Mouse (Mus musculus): ENCODE results near the gene Herc1.
"Not testable (repeated sequence)": the region's sequence is repeated elsewhere in the genome, so short reads cannot be mapped to it uniquely, and the experiment has no call there.

Herc1 gene

GRCm38 (mm10) chr9:66349144-66349859 is 948 bp upstream of the Herc1 start:
- no peak for DNase-seq

GRCm38 (mm10) chr9:66350788-66351430 is 659 bp downstream of the Herc1 start:
- no peak for DNase-seq

DNA sequence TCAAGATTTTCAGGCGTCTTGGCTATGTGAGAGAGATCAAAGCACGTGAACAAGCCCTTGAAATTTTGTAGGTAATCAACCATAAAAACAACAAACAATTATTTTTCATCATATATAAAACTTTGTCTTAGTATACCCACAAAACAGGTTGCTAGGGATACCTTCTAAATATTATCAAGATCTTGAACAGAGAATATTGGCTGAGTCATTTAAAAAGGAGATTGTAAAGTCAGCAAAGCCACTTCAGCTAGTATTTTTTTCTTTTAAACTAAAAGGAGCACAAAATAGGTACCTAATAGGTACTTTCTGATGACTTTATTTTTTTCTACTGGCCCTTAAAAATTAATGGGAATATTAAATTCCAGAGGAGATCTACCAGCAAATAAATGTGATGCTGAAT is 2.5 kb downstream of the Herc1 start:
- DNase-seq: no peak

DNA sequence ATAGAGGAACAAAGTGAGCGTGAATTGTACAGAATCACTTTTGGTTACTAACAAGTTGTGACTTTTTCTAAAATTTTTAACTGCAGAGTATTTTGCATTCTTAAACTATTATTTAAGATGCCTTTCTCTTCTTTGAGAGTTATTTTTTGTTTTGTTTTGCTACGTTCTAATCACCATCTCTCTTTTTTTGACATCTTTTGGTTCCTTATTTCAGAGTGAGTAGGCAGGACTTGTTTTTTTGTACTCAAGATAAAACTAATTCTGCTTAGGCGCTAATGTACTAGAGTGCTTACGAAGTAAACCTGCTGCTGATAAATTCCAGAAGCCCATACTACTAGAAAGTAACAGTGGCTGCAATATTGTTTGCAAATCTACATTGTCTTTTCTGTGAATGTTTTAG is 8.9 kb downstream of the Herc1 start:
- DNase-seq: no peak

- no peak for DNase-seq
Measured at GRCm38 (mm10) chr9:66360143-66360690, 10.0 kb downstream of the Herc1 start.

DNA sequence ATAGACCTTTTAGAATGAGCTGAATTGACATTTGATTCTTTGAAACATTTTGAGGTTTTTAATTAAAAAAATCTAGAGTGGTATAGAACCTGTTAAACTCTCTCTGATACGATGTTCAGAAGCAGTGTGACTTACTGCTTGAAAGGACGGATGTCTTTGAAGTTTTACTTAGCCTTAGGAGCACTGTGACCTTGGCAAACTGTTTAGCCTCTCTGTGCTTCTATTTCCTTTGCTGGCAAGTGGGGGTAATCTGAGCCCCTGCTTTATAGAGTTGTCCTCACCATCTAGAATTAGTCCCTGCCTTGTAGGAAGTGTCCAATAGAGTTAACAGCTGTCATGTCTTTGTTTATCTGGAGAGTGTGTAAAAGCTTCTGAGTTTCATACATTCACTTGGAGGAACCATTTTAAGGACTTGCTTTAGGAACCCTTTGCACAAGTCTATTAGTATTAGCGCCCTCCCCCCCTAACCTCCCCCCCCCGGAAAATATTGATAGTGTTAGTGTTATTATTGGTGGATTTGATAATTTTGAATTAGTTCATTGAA is 18.7 kb downstream of the Herc1 start:
- no peak for DNase-seq

GRCm38 (mm10) chr9:66370334-66370733 is 20.1 kb downstream of the Herc1 start:
- DNase-seq: no peak

DNA sequence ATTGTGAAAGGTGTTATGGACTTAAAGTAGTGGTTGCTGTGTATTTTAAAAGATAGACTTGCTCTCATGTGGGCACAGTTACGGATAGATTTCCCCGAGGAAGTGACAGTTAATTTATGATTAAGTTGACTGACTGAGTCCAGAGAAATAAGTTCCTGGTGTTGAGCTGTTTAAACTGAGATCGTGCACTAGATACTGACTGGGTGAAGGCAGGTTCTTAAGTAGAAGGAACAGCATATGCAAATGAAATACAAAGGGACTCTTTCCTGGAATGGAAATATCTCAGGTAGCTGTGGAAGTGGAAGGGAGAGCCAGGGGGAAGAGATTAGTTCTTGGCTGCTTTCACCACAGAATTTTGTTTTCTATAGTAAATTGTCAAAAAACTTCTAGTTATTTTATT is 20.6 kb downstream of the Herc1 start:
- no peak for DNase-seq

GRCm38 (mm10) chr9:66373432-66373831 is 23.2 kb downstream of the Herc1 start:
- no peak for DNase-seq

DNA sequence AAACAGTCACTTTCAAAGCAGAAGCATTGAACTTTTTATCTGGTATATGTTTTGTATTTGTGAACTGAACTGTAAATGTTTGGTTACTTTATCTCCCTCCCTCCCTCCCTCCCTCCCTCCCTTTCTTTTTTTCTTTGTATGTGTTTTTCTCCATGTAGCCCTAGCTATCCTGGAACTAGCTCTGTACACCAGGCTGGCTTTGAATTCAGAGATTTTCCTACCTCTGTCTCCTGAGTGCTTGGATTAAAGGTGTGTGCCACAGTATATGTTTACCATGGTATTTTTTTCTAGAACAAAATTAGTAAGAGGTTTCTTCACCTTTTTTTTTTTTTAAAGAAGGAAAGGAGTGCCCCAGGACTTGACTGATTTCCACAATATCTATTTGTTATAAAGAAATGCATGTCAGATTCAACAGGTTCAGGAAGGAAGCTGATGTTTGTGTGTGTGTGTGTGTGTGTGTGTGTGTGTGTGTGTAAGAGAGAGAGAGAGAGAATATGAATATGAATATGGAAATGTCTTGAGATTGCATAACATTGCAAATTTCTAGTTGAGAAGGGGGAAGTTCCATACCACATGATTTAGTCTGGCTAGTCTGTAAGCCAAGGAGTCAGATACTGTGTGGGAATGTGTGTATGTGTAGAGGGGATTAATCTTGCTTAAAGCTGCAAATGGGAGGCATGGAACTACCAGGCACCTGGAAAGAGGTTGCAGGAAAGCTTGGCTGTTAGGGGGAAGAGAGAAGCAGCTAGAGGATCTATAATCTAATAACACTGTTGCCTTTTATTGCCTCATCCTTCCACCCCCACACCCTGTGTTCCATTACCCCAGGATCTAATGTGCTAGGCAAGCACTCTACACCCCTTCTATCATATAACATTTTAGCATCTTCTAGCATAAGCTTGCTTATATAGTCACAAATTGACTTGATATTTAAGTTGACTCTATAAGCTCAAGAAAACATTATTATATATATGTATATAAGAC is 24.5 kb downstream of the Herc1 start:
- peak; percentile 22 for DNase-seq

- no peak for DNase-seq
Measured at GRCm38 (mm10) chr9:66383417-66383816, 33.2 kb downstream of the Herc1 start.

DNA sequence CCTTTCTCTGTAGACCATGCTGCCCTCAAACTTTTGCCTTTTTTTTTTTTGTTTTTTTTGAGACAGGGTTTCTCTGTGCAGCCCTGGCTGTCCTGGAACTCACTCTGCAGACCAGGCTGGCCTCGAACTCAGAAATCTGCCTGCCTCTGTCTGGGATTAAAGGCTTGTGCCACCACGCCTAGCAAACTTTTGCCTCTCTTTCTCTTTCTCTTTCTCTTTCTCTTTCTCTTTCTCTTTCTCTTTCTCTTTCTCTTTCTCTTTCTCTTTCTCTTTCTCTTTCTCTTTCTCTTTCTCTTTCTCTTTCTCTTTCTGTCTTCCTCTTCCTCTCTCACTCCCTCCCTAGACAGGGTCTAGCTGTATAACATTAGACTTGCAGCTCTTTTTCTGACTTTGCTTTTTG is 40.1 kb downstream of the Herc1 start:
- DNase-seq: not testable (repeated sequence)

- no peak for DNase-seq
Measured at GRCm38 (mm10) chr9:66393304-66393703, 43.1 kb downstream of the Herc1 start.

- DNase-seq: no peak
Measured at GRCm38 (mm10) chr9:66423492-66423891, 73.2 kb downstream of the Herc1 start.

GRCm38 (mm10) chr9:66440007-66440406 is 89.8 kb downstream of the Herc1 start:
- DNase-seq: no peak

DNA sequence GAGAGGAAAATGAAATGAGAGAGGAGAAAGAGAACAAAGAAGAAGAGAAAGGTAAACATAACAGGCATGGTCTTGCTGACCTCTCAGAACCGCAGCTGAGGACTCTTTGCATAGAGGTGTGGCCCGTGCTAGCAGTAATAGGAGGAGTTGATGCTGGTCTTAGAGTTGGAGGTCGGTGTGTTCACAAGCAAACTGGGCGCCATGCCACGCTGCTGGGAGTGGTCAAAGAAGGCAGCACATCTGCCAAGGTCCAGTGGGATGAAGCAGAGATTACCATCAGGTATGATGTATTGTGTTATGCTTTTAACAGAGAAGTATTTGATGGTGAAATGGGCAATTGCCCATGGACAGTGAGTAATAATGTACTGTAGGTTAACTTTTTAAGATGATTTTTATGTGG is 98.0 kb downstream of the Herc1 start:
- peak; percentile 7 for DNase-seq

GRCm38 (mm10) chr9:66465087-66465486 is 114.8 kb downstream of the Herc1 start:
- peak; percentile 34 for DNase-seq

DNA sequence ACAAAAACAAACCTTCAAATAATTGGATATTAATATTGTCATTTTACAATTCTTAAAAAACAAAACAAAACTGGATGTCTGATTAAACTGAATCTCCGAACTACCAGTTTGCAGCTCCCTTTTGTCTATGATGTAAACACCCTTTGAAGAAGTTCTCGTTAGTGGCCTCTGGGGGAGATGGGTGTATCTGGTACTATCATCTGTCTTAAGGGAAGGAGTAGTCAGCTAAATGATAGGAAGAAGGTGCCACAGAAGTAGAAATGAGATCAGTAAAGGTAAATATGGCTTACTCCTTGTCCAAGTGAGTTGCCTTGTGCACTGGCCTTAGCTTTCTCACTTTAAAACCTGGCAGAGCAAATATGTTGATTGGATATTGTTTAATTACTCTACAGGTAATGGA is 127.5 kb downstream of the Herc1 start:
- no peak for DNase-seq

- no peak for DNase-seq
Measured at GRCm38 (mm10) chr9:66483429-66483828, 133.2 kb downstream of the Herc1 start.

DNA sequence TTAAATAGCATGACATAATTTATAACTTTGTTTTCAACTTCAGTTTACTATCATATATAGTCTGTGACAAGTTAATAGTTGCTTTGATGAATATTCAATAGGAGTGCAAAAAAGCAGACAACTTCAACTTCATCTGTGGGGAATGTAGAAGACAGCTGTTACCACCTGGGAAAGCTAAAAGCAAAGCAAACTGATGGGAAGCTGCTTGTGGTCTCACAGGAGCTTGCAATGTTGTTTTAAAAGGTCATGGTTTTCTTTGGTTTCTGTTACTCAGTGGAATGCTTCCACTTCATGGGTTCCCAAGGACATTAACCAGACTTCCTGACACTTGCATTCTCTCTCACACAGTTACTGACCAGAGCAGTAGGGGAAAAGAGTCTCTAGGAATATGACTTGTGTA is 138.5 kb downstream of the Herc1 start:
- DNase-seq: no peak

GRCm38 (mm10) chr9:66492361-66492760 is 142.1 kb downstream of the Herc1 start:
- DNase-seq: no peak

DNA sequence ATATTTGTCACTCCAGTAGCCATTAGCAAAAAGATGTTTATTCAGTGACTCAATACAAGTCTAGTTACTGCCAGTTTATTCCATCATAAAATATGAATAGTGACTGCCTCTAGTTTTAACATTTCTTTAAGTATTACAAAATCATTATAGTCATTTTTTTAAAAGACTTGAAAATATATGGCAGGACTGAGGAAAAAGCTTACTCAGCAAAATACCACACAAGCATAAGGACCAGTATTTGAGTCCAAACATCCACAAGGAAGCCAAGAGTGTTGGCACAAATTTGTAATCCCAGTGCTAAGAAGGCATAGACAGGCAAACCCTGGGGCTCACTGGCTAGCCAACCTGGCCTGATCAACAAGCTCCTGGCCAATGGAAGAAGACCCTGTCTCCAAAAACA is 143.7 kb downstream of the Herc1 start:
- DNase-seq: no peak

DNA sequence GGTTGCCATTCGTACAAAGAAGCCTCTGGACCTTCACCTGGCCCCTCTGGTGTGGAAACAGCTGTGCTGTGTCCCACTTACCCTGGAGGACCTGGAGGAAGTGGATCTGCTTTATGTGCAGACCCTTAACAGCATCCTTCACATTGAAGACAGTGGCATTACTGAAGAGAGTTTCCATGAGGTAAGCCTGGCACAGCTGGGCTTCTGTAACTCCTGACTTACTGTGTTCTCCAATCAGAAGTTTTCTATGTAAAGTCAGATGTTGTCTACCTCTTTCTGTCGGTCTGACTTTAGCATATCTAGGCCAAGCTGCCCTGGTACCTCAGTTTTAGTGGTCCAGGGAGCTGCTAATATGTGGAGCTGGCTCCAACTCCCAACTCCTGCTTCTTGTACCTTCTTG is 151.0 kb downstream of the Herc1 start:
- DNase-seq: no peak

Data from lung, postnatal 36 days (tissue).